Mouse (Mus musculus) stomach, embryonic 16.5 days (tissue): Measurements from ENCODE around the gene Dennd6a. TPM values are rescaled to one million over a fixed set of nuclear protein-coding genes. Genes with fewer than 3 reads are reported as not detected.

ENCODE experiments used
- ATAC-seq: fragments of 200-750 bp; cut with Nextera tagmentation; 2 replicates; pipeline ENCODE4 v1.8.0; 2017; ENCODE audit warnings: moderate number of reproducible peaks, moderate TSS enrichment; ENCODE audit not compliant: insufficient read depth, low FRiP score
- H3K27ac ChIP-seq: fragments of 300-500 bp; sonication (generic); 2 replicates; pipeline ENCODE4 v1.5.1; 2014; ENCODE audit warnings: low read length
- H3K27me3 ChIP-seq: fragments of 300-500 bp; sonication (generic); 2 replicates; pipeline ENCODE4 v1.6.1; 2014; ENCODE audit warnings: low read length, control low read depth, mixed read lengths; ENCODE audit not compliant: control insufficient read depth, insufficient read depth
- H3K36me3 ChIP-seq: fragments of 300-500 bp; sonication (generic); 2 replicates; pipeline ENCODE4 v1.6.1; 2014; ENCODE audit warnings: low read length; ENCODE audit not compliant: control insufficient read depth, insufficient read depth
- H3K4me1 ChIP-seq: fragments of 300-500 bp; sonication (generic); 2 replicates; pipeline ENCODE4 v1.6.1; 2014; ENCODE audit warnings: low read length, control low read depth, mixed read lengths; ENCODE audit not compliant: control insufficient read depth, insufficient read depth
- H3K4me2 ChIP-seq: fragments of 300-500 bp; sonication (generic); 2 replicates; pipeline ENCODE4 v1.6.1; 2014; ENCODE audit warnings: low read depth, low read length, mixed read lengths
- H3K4me3 ChIP-seq: fragments of 300-500 bp; sonication (generic); replicated peaks from 2 replicates; pipeline ENCODE4 v1.5.1; 2014; ENCODE audit warnings: mild to moderate bottlenecking, low read length
- H3K9ac ChIP-seq: fragments of 300-500 bp; sonication (generic); 2 replicates; pipeline ENCODE4 v1.6.1; 2014; ENCODE audit warnings: low read length
- H3K9me3 ChIP-seq: fragments of 300-500 bp; sonication (generic); replicated peaks from 2 replicates; pipeline ENCODE4 v1.6.1; 2016; ENCODE audit warnings: low read length, control low read depth; ENCODE audit not compliant: control insufficient read depth
- WGBS: fragments of 180-500 bp; shearing (Covaris S2); extraction: QIAGEN DNeasy Blood & Tissue Kit; methylation state at CpG from one replicate; pipeline ENCODE4 v1.1.7; 2014; 5-methylcytosine and 5-hydroxymethylcytosine counted together
- polyA plus RNA-seq: library from polyadenylated mRNA; unstranded; fragments of >200 nt; fragmentation: Nextera tagmentation; extraction: Ambion mirVana; gene quantifications from 2 replicates; pipeline ENCODE4 v1.2.1, GENCODE M21; 2015

Dennd6a gene
- polyA plus RNA-seq, 1 experiment from 2014 or later: 23.2 TPM

GRCm38 (mm10) chr14:26587116-26587515 lies 13.5 kb downstream of the Dennd6a start:
- Histone ChIP-seq H3K4me1 (peaks cover 13% of the 10 kb centered on the region), H3K9me3 (no peaks in the 10 kb centered on the region), H3K4me2 (peak overlapping the region; percentile 21; the same call in 1 of the 2 replicates), H3K9ac (peak overlapping the region; percentile 10; the same call in 1 of the 2 replicates), H3K36me3 (no peaks in the 10 kb centered on the region), H3K27ac (peak overlapping the region; percentile 72), H3K4me3 (0 out of 2 replicates have a peak overlapping the region, but pooled peaks have one; percentile 4), H3K27me3 (no peaks in the 10 kb centered on the region)
- ATAC-seq: no peak

DNA sequence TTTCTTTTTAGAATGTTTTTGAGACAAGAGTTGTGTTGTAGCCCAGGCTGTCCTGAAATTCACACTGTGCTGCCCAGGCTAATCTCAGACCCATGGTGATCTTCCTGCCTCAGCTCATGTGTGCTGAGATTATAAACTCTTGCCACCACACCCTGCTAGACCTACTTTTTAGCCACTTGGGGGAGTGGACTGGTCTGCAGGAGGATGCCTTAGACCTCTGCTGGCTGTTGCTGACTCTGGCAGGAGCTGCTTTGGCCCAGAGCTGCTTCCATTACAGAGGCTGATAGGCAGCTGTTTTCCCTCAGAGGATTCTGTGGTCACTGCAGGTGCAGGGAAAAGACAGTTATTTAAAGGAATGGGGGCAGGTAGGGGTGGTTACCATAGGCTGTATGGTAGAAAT lies 17.7 kb downstream of the Dennd6a start:
- no peaks in the 10 kb centered on the region for H3K36me3 ChIP-seq
- no peaks in the 10 kb centered on the region for H3K27me3 ChIP-seq
- H3K4me2 ChIP-seq: no peak overlapping the region
- H3K4me3 ChIP-seq: no peak overlapping the region
- H3K9me3 ChIP-seq: no peaks in the 10 kb centered on the region
- no peak overlapping the region for H3K27ac ChIP-seq
- no peak for ATAC-seq
- peaks cover 10% of the 10 kb centered on the region for H3K4me1 ChIP-seq
- no peak overlapping the region for H3K9ac ChIP-seq

GRCm38 (mm10) chr14:26593281-26593895 lies 19.7 kb downstream of the Dennd6a start:
- no peak overlapping the region for H3K4me2 ChIP-seq
- peaks cover 16% of the 10 kb centered on the region for H3K36me3 ChIP-seq
- no peaks in the 10 kb centered on the region for H3K27me3 ChIP-seq
- H3K4me3 ChIP-seq: no peak overlapping the region
- no peak overlapping the region for H3K9ac ChIP-seq
- no peak overlapping the region for H3K27ac ChIP-seq
- no peaks in the 10 kb centered on the region for H3K9me3 ChIP-seq
- 50% methylated on average over 2 of the region's 2 CpGs for WGBS
- H3K4me1 ChIP-seq: no peaks in the 10 kb centered on the region
- ATAC-seq: no peak

DNA sequence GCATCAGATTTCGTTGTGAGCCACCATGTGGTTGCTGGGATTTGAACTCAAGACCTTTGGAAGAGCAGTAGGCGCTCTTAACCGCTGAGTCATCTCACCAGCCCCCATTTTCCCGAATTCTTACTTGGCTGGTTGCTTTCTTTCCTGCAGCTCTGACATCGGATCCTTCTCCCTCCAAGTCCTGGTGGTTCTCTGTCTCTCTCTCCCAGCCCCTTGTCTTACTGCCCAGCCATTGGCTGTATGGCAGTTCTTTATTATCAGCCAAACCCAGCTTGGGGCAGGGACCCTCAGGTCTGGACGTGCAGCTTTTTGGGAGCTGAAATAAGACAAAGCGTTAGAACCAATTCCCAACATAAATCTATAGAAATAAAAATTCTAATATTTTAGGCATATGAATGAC lies 21.5 kb downstream of the Dennd6a start:
- no peaks in the 10 kb centered on the region for H3K9me3 ChIP-seq
- no peak overlapping the region for H3K4me3 ChIP-seq
- no peak overlapping the region for H3K9ac ChIP-seq
- H3K4me1 ChIP-seq: no peaks in the 10 kb centered on the region
- H3K4me2 ChIP-seq: no peak overlapping the region
- H3K36me3 ChIP-seq: peaks cover 16% of the 10 kb centered on the region
- WGBS: 91% methylated on average over 7 of the region's 7 CpGs
- no peak overlapping the region for H3K27ac ChIP-seq
- no peak for ATAC-seq
- H3K27me3 ChIP-seq: no peaks in the 10 kb centered on the region

DNA sequence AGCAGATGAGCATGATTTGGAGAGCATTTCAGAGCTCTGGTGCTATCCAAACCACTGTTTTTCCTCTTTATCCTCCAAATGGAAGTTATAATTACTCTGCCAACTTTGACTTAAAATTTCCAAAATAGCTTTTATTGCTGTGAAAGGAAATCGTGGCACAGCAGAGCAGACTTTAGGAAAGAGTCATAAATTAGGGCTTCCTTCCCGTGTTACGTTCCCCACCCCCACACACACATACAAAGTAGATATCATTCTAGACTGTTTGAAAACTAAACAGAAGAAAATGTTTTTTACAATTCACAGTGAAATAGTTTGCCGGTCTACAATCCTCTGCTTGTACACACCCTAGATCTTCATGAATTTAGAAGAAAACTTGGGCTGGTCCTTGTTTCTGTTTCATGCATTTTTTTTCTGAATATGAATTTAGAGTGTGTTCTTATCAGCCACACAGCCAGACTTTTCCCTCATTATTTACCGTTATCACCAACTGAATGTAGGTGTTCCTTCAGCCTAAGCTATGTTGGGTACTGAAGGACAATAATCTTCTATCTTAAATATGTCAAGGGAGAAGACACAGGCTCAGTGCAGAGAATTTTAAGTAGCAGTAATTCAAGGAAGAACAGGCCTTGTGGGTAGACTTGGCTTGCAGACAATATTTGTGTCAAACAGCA lies 22.2 kb downstream of the Dennd6a start:
- ATAC-seq: no peak
- Histone ChIP-seq H3K9me3 (no peaks in the 10 kb centered on the region), H3K27me3 (no peaks in the 10 kb centered on the region), H3K4me2 (no peak overlapping the region), H3K4me3 (no peak overlapping the region), H3K36me3 (peaks cover 16% of the 10 kb centered on the region), H3K27ac (no peak overlapping the region), H3K9ac (no peak overlapping the region), H3K4me1 (no peaks in the 10 kb centered on the region)
- 67% methylated on average over 5 of the region's 5 CpGs for WGBS

DNA sequence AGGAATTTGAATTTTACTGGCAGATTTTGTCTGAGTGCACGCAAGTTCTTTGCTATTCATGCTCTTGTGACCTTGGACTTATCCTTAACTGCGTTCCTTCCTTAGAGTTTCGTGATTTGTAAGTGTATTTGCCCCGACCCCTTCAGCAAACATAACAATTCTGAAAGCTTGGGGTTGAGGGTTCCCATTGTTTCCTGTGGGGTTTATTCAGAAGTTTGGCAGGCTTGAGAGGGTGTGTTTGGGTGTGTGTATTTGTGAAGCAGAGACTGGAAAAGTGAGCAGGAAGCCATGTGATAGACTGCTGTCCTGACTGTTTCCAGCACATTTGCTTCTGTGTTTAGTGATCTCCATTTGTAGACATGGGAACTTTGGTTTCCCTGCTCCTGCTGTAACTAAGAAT lies 31.7 kb downstream of the Dennd6a start:
- no peaks in the 10 kb centered on the region; the same call in 1 of the 2 replicates for H3K36me3 ChIP-seq
- peak; percentile 73; the same call in 1 of the 2 replicates for ATAC-seq
- H3K9me3 ChIP-seq: no peaks in the 10 kb centered on the region
- H3K27me3 ChIP-seq: no peaks in the 10 kb centered on the region
- H3K4me3 ChIP-seq: no peak overlapping the region
- H3K4me2 ChIP-seq: no peak overlapping the region
- no peak overlapping the region for H3K9ac ChIP-seq
- H3K27ac ChIP-seq: peak overlapping the region; percentile 41; the same call in 1 of the 2 replicates
- no peaks in the 10 kb centered on the region for H3K4me1 ChIP-seq
- WGBS: 65% methylated on average over 4 of the region's 4 CpGs

- Histone ChIP-seq H3K27me3 (no peaks in the 10 kb centered on the region), H3K36me3 (peaks cover 10% of the 10 kb centered on the region), H3K9ac (no peak overlapping the region), H3K4me3 (no peak overlapping the region), H3K9me3 (no peaks in the 10 kb centered on the region), H3K4me2 (no peak overlapping the region), H3K27ac (no peak overlapping the region), H3K4me1 (no peaks in the 10 kb centered on the region)
- 78% methylated on average over 1 of the region's 1 CpGs for WGBS
- no peak for ATAC-seq
Measured at GRCm38 (mm10) chr14:26609674-26610073, 36.0 kb downstream of the Dennd6a start.

DNA sequence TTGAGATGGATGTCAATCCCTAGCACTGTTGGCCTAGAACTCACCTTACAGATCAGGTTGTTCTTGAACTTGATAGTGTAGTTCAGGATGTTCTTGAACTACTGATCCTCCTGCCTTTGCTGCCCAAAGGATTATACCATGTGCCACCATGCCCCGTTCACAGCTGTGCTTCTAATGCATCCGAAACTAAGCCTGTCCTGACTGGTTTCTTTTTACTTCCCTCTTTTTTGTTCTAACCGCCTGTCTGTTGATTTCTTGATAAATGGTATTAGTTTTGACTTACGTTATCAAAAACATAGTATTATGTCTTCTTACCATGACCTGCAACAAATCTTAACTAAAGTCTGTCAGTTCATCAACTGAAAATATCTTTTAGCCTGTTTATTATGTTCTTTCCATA lies 37.0 kb downstream of the Dennd6a start:
- Histone ChIP-seq H3K4me2 (no peak overlapping the region), H3K9ac (no peak overlapping the region), H3K27me3 (no peaks in the 10 kb centered on the region), H3K27ac (no peak overlapping the region), H3K9me3 (no peaks in the 10 kb centered on the region), H3K4me1 (no peaks in the 10 kb centered on the region), H3K4me3 (no peak overlapping the region), H3K36me3 (peaks cover 15% of the 10 kb centered on the region)
- WGBS: 76% methylated on average over 4 of the region's 4 CpGs
- no peak for ATAC-seq

GRCm38 (mm10) chr14:26625301-26625700 lies 51.6 kb downstream of the Dennd6a start:
- H3K4me3 ChIP-seq: no peak overlapping the region
- H3K9me3 ChIP-seq: no peaks in the 10 kb centered on the region
- peaks cover 27% of the 10 kb centered on the region for H3K36me3 ChIP-seq
- H3K4me1 ChIP-seq: no peaks in the 10 kb centered on the region
- H3K4me2 ChIP-seq: no peak overlapping the region
- no peaks in the 10 kb centered on the region for H3K27me3 ChIP-seq
- H3K27ac ChIP-seq: no peak overlapping the region
- WGBS: 77% methylated on average over 4 of the region's 4 CpGs
- no peak overlapping the region for H3K9ac ChIP-seq
- no peak for ATAC-seq
